Mouse (Mus musculus) brain, embryonic 14.5 days (tissue): Measurements from ENCODE around the gene Gh. TPM values are rescaled to one million over a fixed set of nuclear protein-coding genes. Genes with fewer than 3 reads are reported as not detected.
"Not testable (repeated sequence)": the region's sequence is repeated elsewhere in the genome, so short reads cannot be mapped to it uniquely, and the experiment has no call there.

Source experiments
- DNase-seq: peaks from one replicate; pipeline ENCODE4 v3.0.0-alpha.2; 2011; ENCODE audit warnings: low read depth
- CTCF ChIP-seq: fragments of 200-500 bp; IDR thresholded peaks from 2 replicates; pipeline ENCODE4 v1.5.1; 2012; ENCODE audit warnings: inconsistent platforms, mild to moderate bottlenecking, moderate library complexity, borderline replicate concordance; ENCODE audit not compliant: insufficient read depth, insufficient read length; ENCODE audit errors: extremely low read depth
- POLR2A ChIP-seq: fragments of 200-500 bp; IDR thresholded peaks from 2 replicates; pipeline ENCODE4 v1.6.1; 2012; ENCODE audit warnings: mild to moderate bottlenecking, inconsistent platforms, borderline replicate concordance; ENCODE audit not compliant: poor library complexity, insufficient read depth, insufficient read length, severe bottlenecking; ENCODE audit errors: extremely low read depth
- polyA plus RNA-seq: library from polyadenylated mRNA; depleted of rRNA; stranded (reverse); fragments of >200 nt; gene quantifications from 2 replicates; pipeline ENCODE4 v1.2.3, GENCODE M21; 2012; rRNA removed

The Gh gene
- not detected in 2 replicates for polyA plus RNA-seq

DNA sequence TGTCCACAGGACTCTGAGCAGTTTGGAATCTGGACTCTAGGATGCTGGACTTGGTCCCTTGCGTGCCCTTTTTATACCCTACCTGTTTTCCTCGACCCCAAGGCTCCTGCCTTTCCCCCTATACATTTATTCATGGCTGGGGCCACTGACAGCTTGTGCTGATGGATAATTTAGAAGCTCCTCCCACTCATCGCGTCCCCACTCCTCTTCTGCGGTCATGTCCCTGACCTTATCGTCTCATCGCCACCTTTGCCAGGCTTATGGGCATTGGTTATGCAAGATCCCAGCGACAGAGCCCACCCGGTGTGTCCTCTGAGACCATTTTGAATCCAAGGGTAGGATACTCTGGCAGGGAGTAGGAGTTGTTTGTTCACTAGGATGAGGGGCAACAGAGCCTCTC, at the start of gene Gh:
Gene Gh (minus strand): TSS at position 101 of the 400 bp plus-strand sequence.
- no peak for DNase-seq
- TF ChIP-seq POLR2A, result no peak
- no peak for TF ChIP-seq CTCF

DNA sequence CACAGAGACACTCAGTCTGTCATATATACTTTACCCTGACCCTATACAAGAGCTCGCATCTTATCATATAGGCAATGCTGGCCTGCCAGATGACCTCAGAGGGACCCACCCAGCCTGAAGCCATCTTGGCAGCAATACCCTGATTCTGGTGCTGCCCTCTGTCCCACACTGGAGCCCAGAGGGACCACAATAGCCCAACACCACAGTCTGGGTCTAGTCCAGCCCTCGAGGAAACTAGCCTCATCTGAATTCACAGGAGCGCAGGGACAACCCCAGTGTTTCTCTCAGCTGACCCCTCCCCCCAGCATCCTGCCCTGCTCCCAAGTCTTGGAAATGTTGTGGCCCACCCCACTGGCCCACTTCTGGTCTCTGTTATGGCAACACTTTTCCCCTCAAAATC, 49.6 kb upstream of the Gh start:
- TF ChIP-seq POLR2A (no peak), CTCF (no peak)
- no peak for DNase-seq

- DNase-seq, result no peak
- no peak for TF ChIP-seq CTCF
- no peak for TF ChIP-seq POLR2A
Observed at GRCm38 (mm10) chr11:106350853-106351252, 49.2 kb upstream of the Gh start.

DNA sequence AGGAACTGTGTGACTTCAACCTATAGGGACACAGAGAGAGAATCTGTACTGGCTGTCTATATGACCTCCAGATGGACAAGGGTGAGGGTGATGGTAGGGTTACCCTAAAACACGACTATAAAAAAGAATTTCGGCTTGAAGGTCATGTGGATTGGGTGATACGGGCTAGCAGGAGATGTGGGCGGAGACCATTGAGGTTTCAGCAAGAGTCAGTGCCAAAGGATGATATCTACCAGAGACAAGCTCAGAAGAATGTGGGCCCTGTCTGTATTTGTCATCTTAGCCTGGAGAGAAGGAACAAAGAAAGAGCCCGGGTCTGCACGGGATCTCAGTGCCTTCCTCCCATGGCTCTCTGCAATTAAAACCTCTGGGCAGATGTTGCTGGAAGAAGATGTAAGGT, 48.1 kb upstream of the Gh start:
- no peak for TF ChIP-seq POLR2A
- TF ChIP-seq CTCF, result no peak
- DNase-seq, result no peak

GRCm38 (mm10) chr11:106344910-106345309, 43.2 kb upstream of the Gh start:
- no peak for TF ChIP-seq CTCF
- TF ChIP-seq POLR2A, result no peak
- peak; percentile 43 for DNase-seq

GRCm38 (mm10) chr11:106340990-106341520, 39.4 kb upstream of the Gh start:
- no peak for DNase-seq
- TF ChIP-seq CTCF (no peak), POLR2A (no peak)

GRCm38 (mm10) chr11:106339323-106339722, 37.7 kb upstream of the Gh start:
- DNase-seq, result not testable (repeated sequence)

GRCm38 (mm10) chr11:106338870-106339269, 37.2 kb upstream of the Gh start:
- DNase-seq, result no peak
- TF ChIP-seq POLR2A (no peak), CTCF (no peak)

- DNase-seq, result no peak
- TF ChIP-seq CTCF, result no peak
- no peak for TF ChIP-seq POLR2A
Observed at GRCm38 (mm10) chr11:106338029-106338428, 36.4 kb upstream of the Gh start.

DNA sequence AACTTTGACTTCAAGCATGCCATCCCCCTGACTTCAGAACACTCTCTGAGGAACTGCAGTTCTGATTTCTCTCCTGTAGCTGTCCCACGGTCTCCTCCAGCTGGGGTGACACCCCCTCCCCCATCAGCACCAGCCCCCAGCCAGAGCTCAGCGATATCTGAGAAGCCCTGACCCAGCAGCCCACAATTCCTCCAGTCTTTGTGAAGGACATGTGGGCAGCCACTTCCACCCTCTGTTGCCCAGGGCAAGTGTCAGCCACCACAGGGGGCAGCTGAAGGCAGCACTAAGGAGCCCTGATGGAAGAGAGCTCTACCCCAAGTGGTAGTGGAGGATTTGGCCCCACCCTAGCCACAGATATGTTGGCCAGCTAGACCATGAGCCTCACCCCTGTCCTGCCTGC, 32.4 kb upstream of the Gh start:
- no peak for DNase-seq
- TF ChIP-seq CTCF (no peak), POLR2A (no peak)

- DNase-seq, result peak; percentile 8
- TF ChIP-seq CTCF (no peak), POLR2A (no peak)
Observed at GRCm38 (mm10) chr11:106332458-106332857, 30.8 kb upstream of the Gh start.

- no peak for TF ChIP-seq POLR2A
- TF ChIP-seq CTCF, result peak; percentile 25; the same call in 1 of the 2 replicates
- peak; percentile 33 for DNase-seq
Observed at GRCm38 (mm10) chr11:106329682-106330081, 28.0 kb upstream of the Gh start.

DNA sequence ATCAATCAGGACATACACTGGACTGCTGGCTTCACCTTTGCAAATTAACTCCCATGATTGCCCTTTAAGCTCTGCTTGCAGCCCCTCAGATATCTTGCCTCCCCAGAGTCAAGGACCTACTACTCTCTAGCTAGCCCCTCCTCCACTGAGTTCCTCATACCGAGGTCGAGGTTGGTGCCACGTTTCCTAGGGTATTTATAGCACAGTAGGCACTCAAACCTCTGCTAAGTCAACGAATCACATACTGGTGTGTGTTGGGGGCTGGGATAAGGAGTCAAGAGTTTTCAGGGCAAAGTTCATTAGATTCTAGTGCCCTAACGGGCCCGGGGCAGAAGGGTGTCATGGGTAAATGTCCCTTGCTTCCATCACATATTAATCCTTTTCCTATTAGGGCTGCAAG, 27.5 kb upstream of the Gh start:
- no peak for DNase-seq
- TF ChIP-seq POLR2A (no peak), CTCF (no peak)

DNA sequence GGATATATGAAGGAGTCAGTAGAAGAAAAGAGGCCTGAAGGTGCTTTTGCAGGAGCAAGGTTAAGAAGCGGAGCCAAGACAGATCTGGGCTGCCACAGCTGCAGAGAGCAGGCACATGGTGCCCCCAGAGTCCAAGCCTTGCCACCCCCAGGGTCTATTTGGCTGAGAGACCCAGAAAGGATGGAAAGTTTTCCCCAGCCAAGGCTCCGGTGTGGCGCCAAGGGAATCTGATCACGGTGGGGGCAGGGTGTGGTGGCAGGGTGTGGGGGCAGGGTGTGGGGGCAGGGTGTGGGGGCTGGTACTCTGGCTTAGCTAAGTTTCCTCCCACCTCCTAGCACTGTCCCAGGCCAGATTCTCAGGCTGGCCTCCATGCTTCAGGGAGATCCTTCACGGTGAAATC, 26.9 kb upstream of the Gh start:
- no peak for DNase-seq

More for the DNA sequence above, 26.9 kb upstream of the Gh start:
- TF ChIP-seq POLR2A, result no peak
- TF ChIP-seq CTCF, result no peak
